Mouse (Mus musculus): ENCODE results near the gene Mgat5.

- TF ChIP-seq CTCF (conservative IDR thresholded peaks at IDR 0.05; ENCODE audit: insufficient read depth, insufficient read length, low read depth, low read length) (no peak), POLR2A (IDR thresholded peaks at IDR 0.05; ENCODE audit: low read depth, low read length) (no peak)
Observed at GRCm38 (mm10) chr1:127354152-127354551, 149.3 kb downstream of the Mgat5 start.
